Comparison of ENCODE assay signal across 11 mouse cellular contexts in the genomic region with DNA sequence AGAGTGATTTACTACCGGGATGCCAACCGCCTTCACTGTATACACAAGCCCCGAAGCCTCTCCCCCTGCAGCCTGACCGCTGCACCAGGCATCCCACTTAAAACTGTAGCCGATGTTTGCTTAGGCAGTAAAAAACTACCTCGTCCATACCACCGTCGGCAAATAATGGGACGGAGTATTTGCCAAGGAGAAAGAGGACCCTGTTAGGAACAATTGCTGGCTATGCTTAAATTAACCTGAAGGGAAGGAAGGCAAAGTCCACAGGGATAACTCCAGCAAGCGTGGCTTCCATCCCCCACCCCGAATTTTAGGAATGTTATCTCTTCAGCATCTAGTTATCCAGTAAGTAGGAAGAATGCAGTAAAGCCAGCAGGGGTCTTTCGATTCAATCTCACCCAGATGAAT. TPM values are rescaled to one million over a fixed set of nuclear protein-coding genes. Genes with fewer than 3 reads are reported as not detected.
DNase-seq lines count a peak whose midpoint lies in the region; ATAC-seq and TF ChIP-seq lines count a peak whose summit lies in the region.
"Had no signal": no experiment of that assay in that cellular context is flagged by ENCODE, and none has a peak within 500 bp of the region (broad histone marks: within the 10 kb centered on the region; RNA-seq: fewer than 3 reads in every experiment).

No protein-coding gene starts in this region.

- H3K4me3 ChIP-seq in ES-Bruce4 (ENCODE audit: low read depth, low read length): peak overlapping the region; percentile 68
- H3K4me3 ChIP-seq in hindbrain, embryonic 10.5 days: peak overlapping the region; percentile 90
- peak overlapping the region; percentile 81 for H3K4me3 ChIP-seq in midbrain, embryonic 12.5 days
- H3K4me3 ChIP-seq in thymus, adult 2 months (ENCODE audit: control insufficient read depth, insufficient read depth, low read length): no peak overlapping the region
- H3K4me3 ChIP-seq: erythroblast, embryonic 14.5 days; myocyte had no signal

- H3K27me3 ChIP-seq in ES-Bruce4 (ENCODE audit: control insufficient read depth, insufficient read depth, low read length, poor library complexity, severe bottlenecking): no peaks in the 10 kb centered on the region
- H3K27me3 ChIP-seq in hindbrain, embryonic 10.5 days (ENCODE audit: insufficient read depth, poor library complexity, severe bottlenecking): no peaks in the 10 kb centered on the region
- no peaks in the 10 kb centered on the region for H3K27me3 ChIP-seq in midbrain, embryonic 12.5 days
- H3K27me3 ChIP-seq in thymus, adult 2 months (ENCODE audit: control insufficient read depth, insufficient read depth, low read length): peaks cover 13% of the 10 kb centered on the region

- H3K36me3 ChIP-seq in ES-Bruce4 (ENCODE audit: control insufficient read depth, insufficient read depth, low read length, poor library complexity, severe bottlenecking): 0 out of 2 replicates have a peak, but pooled peaks cover 7% of the 10 kb centered on the region
- peaks cover 24% of the 10 kb centered on the region; the same call in 1 of the 2 replicates for H3K36me3 ChIP-seq in hindbrain, embryonic 10.5 days
- H3K36me3 ChIP-seq in midbrain, embryonic 12.5 days: no peaks in the 10 kb centered on the region
- H3K36me3 ChIP-seq in thymus, adult 2 months (ENCODE audit: control insufficient read depth, insufficient read depth, low read length): no peaks in the 10 kb centered on the region

- TF ChIP-seq POLR2A in ES-Bruce4 (IDR thresholded peaks at IDR 0.05; ENCODE audit: insufficient read depth, low read length): no peak
- TF ChIP-seq POLR2A in thymus, adult 2 months (IDR thresholded peaks at IDR 0.05; ENCODE audit: control insufficient read depth, extremely low read depth, insufficient read depth, low read length, poor library complexity): no peak

- peak; percentile 96 for DNase-seq in R1 (ENCODE audit: low read depth, low spot score)
- DNase-seq in hindbrain, embryonic 10.5 days (ENCODE audit: low spot score): no peak
- DNase-seq in thymus, adult 2 months: no peak
- DNase-seq in B cell, adult 2 months: no peak
- DNase-seq in right cerebral cortex, adult 18-20 months: no peak
- DNase-seq: heart, postnatal 14 days had no signal

- ATAC-seq in midbrain, embryonic 12.5 days (ENCODE audit: low FRiP score, low read depth): no peak
- ATAC-seq: Patski had no signal

- peak overlapping the region; percentile 99 for H3K9ac ChIP-seq in ES-Bruce4 (ENCODE audit: low read depth, poor library complexity, severe bottlenecking)
- peak overlapping the region; percentile 49 for H3K9ac ChIP-seq in midbrain, embryonic 12.5 days (replicated peaks)

- H3K27ac ChIP-seq in ES-Bruce4 (ENCODE audit: insufficient read depth, low read length): peak overlapping the region; percentile 92
- H3K27ac ChIP-seq in hindbrain, embryonic 10.5 days: peak overlapping the region; percentile 79
- H3K27ac ChIP-seq in midbrain, embryonic 12.5 days (replicated peaks): peak overlapping the region; percentile 71
- H3K27ac ChIP-seq in thymus, adult 2 months (ENCODE audit: control insufficient read depth, insufficient read depth, low read length): no peak overlapping the region

- no peak for TF ChIP-seq CTCF in ES-Bruce4 (IDR thresholded peaks at IDR 0.05; ENCODE audit: low read depth, low read length)
- no peak for TF ChIP-seq CTCF in thymus, adult 2 months (IDR thresholded peaks at IDR 0.05; ENCODE audit: borderline replicate concordance, control insufficient read depth, extremely low read depth, insufficient read depth, low read length, poor library complexity)

- H3K4me2 ChIP-seq in midbrain, embryonic 12.5 days (replicated peaks): peak overlapping the region; percentile 91

- 2% methylated on average over 12 of the region's 12 CpGs for WGBS in hindbrain, embryonic 10.5 days
- WGBS in midbrain, embryonic 12.5 days: under 1% methylated on average over 12 of the region's 12 CpGs
- 14% methylated on average over 12 of the region's 12 CpGs for WGBS in thymus, adult 2 months

- TF ChIP-seq EP300 in ES-Bruce4 (IDR thresholded peaks at IDR 0.05; ENCODE audit: insufficient read depth, low read depth, low read length): no peak

- H3K9me3 ChIP-seq in ES-Bruce4 (replicated peaks; ENCODE audit: control insufficient read depth, insufficient read depth, low read length, poor library complexity, severe bottlenecking): no peaks in the 10 kb centered on the region
- no peaks in the 10 kb centered on the region for H3K9me3 ChIP-seq in hindbrain, embryonic 10.5 days
- H3K9me3 ChIP-seq in midbrain, embryonic 12.5 days: no peaks in the 10 kb centered on the region

- H3K4me1 ChIP-seq in ES-Bruce4 (ENCODE audit: control insufficient read depth, insufficient read depth, low read length): peaks cover 3% of the 10 kb centered on the region
- peaks cover 64% of the 10 kb centered on the region for H3K4me1 ChIP-seq in hindbrain, embryonic 10.5 days (replicated peaks)
- H3K4me1 ChIP-seq in midbrain, embryonic 12.5 days: peaks cover 57% of the 10 kb centered on the region
- H3K4me1 ChIP-seq in thymus, adult 2 months (replicated peaks; ENCODE audit: control insufficient read depth, insufficient read depth, low read length): no peaks in the 10 kb centered on the region

RNA-seq across cellular contexts. Expression of gene Sall4, which starts 5.3 kb away (rescaled TPM):
- 244 and 245 TPM in 2 replicates for polyA plus RNA-seq in ES-Bruce4 (2011; ENCODE audit: insufficient read depth, insufficient read length, low read depth, missing spikeins)
- polyA plus RNA-seq in hindbrain, embryonic 10.5 days (2016; fragmentation: Nextera tagmentation; extraction: Ambion mirVana): 19.0 and 44.4 TPM in 2 replicates
- polyA plus RNA-seq in midbrain, embryonic 12.5 days (2016; fragmentation: Nextera tagmentation; extraction: Ambion mirVana): 14.1 and 17.4 TPM in 2 replicates
- 0.04 TPM in 1 of 2 replicates, not detected in the other for polyA plus RNA-seq in thymus, adult 2 months (2012; rRNA removed)
- polyA plus RNA-seq: myocyte, Patski had no signal

RNA-seq across cellular contexts. Expression of gene Atp9a, which starts 20.2 kb away (rescaled TPM):
- polyA plus RNA-seq in ES-Bruce4 (2011; ENCODE audit: insufficient read depth, insufficient read length, low read depth, missing spikeins): 28.9 and 29.3 TPM in 2 replicates
- 14.6 and 20.1 TPM in 2 replicates for polyA plus RNA-seq in hindbrain, embryonic 10.5 days (2016; fragmentation: Nextera tagmentation; extraction: Ambion mirVana)
- 41.0 and 42.9 TPM in 2 replicates for polyA plus RNA-seq in midbrain, embryonic 12.5 days (2016; fragmentation: Nextera tagmentation; extraction: Ambion mirVana)
- 20.5 and 29.9 TPM in 2 replicates for polyA plus RNA-seq in thymus, adult 2 months (2012; rRNA removed)

Comparison
In these comparisons a context has a peak if more than half of its experiments do, and no peak if none do; other contexts are left out.
1. RNA of gene Sall4, which starts 5.3 kb away (polyA plus RNA-seq): 244 to 245 TPM in ES-Bruce4, 19.0 to 44.4 TPM in hindbrain, embryonic 10.5 days and 14.1 to 17.4 TPM in midbrain, embryonic 12.5 days; 0.04 TPM in thymus, adult 2 months; every median in the first group is over 10 times any median in the second.